Mouse (Mus musculus): ENCODE measurements around the gene Abhd10.

DNA sequence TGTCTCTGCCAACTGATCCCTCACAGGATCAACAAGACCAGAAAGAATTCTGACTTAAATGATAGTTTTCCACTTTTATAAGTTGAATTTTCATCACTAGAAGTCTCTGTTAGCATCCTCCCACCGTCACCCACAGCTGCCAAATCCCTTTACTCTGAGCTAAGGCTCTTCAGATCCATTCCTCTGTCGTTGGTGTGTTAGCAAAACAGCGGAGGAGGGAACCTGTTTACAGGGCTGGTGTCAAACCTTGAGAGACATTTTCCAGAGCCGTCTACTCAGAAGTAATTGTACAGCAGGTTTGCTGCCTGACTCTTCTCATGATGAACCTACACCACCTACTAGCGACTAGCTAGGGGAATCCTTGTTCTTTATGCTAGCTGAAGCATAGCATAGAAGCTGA, 43.5 kb downstream of the Abhd10 start:
- TF ChIP-seq CTCF (IDR thresholded peaks at IDR 0.05; ENCODE audit: extremely low read depth, insufficient read depth, low read length) (no peak), POLR2A (IDR thresholded peaks at IDR 0.05; ENCODE audit: extremely low read depth, insufficient read depth, low read length) (no peak)
